Mouse (Mus musculus) olfactory bulb, adult 2 months (tissue): ENCODE measurements around the gene Lef1. TPM values are rescaled to one million over a fixed set of nuclear protein-coding genes. Genes with fewer than 3 reads are reported as not detected.
A peak's percentile ranks its signal among the peaks of the same experiment; 100 is the strongest.

Source experiments
- H3K27ac ChIP-seq: fragments of 200-500 bp; 2 replicates; pipeline ENCODE4 v1.5.1; 2012; ENCODE audit warnings: low read depth, low read length; ENCODE audit not compliant: insufficient read depth
- H3K4me1 ChIP-seq: fragments of 200-500 bp; 2 replicates; pipeline ENCODE4 v1.6.1; 2012; ENCODE audit warnings: low read length; ENCODE audit not compliant: control insufficient read depth, insufficient read depth
- H3K4me3 ChIP-seq: fragments of 200-500 bp; 2 replicates; pipeline ENCODE4 v1.5.1; 2012; ENCODE audit warnings: mild to moderate bottlenecking, low read depth, low read length, moderate library complexity; ENCODE audit not compliant: insufficient read depth
- CTCF ChIP-seq: fragments of 200-500 bp; IDR thresholded peaks from 2 replicates; pipeline ENCODE4 v1.5.1; 2012; ENCODE audit warnings: low read depth, mild to moderate bottlenecking, low read length, moderate library complexity; ENCODE audit not compliant: insufficient read depth
- POLR2A ChIP-seq: fragments of 200-500 bp; IDR thresholded peaks from 2 replicates; pipeline ENCODE4 v1.6.1; 2012; ENCODE audit warnings: mild to moderate bottlenecking, low read depth, low read length, moderate library complexity; ENCODE audit not compliant: insufficient read depth
- WGBS: fragments of 180-500 bp; shearing (Covaris S2); methylation state at CpG from one replicate; pipeline ENCODE4 v1.1.7; 2018; 5-methylcytosine and 5-hydroxymethylcytosine counted together
- polyA plus RNA-seq: library from polyadenylated mRNA; stranded (reverse); fragments of >200 nt; gene quantifications from 2 replicates; pipeline ENCODE4 v1.2.4, GENCODE M21; 2012; ENCODE audit warnings: low replicate concordance; ENCODE audit not compliant: missing spikeins, insufficient read depth, insufficient read length

Gene Lef1
- polyA plus RNA-seq, 1 experiment: 238 TPM

DNA sequence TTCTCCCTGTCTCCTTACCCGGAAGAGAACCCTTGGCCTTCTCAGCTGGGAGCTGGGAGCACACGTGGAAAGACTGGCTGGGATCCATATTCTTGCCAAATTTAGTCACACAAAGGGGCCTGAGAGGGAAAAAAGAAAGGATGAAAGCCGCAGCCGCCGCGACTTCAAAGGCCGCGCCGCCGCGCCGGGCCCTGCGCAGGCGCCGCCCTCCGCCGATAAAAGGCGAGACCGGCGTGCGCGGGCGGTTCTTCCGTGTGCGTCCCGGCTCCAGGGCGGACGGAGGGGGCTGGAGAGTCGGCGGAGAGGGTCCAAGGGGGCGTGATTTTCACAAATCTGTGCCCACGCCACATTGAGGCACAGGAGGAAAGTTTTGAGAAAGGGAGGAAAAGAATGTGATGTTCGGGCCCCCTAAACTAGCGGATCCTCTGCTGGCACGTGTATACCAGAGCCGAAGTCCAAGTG, 4.3 kb upstream of the Lef1 start:
- H3K27ac ChIP-seq: no peak overlapping the region
- 0 out of 2 replicates have a peak, but pooled peaks have one; percentile 1 for TF ChIP-seq CTCF
- no peak for TF ChIP-seq POLR2A
- peak overlapping the region; percentile 13 for H3K4me3 ChIP-seq
- 1% methylated on average over 36 of the region's 36 CpGs for WGBS
- peaks cover 19% of the 10 kb centered on the region for H3K4me1 ChIP-seq

DNA sequence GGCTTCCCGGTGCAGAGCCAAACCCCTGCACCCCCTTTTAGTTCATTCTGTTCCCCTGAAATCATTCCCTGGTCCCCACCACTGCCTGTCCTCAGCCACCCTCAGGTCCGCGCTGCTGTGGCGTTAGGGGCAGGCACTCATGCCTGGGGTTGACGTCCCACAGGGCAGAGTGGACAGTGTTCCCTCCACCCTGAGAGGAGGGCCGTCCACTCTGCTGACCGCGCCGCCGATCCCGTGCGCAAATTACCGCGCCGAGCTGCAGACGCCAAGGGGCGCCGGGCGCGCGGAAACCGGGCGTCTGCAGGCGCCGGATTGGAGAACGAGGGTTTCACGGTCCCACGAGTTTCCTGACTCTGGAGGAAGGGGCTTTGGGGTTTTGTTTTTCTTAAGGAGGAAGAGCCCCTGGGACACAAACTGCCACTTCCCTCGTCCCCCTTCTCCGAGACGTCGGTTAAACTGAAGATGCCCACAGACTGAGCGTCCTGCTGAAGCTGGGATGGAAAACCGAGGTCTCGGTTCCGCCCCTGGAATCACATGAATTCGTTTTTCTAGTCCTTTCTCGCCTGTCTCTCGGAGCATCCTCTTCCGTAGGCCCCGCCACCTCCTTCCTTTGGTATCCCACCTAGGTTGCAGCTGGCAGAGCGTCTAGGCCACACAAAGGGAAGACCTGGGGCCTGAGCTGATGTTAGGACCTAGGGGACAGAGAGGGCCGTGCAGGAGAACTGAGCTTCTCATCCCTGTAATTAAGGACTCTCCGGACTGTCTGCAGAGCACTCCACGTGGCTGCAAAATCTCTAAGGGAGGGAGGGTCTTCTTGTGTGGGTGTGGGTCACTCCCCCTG, 3.6 kb upstream of the Lef1 start:
- peaks cover 26% of the 10 kb centered on the region for H3K4me1 ChIP-seq
- no peak overlapping the region for H3K27ac ChIP-seq
- TF ChIP-seq POLR2A: no peak
- 0 out of 2 replicates have a peak, but pooled peaks have one; percentile 4 for TF ChIP-seq CTCF
- WGBS: 2% methylated on average over 45 of the region's 45 CpGs
- H3K4me3 ChIP-seq: peak overlapping the region; percentile 13; the same call in 1 of the 2 replicates

DNA sequence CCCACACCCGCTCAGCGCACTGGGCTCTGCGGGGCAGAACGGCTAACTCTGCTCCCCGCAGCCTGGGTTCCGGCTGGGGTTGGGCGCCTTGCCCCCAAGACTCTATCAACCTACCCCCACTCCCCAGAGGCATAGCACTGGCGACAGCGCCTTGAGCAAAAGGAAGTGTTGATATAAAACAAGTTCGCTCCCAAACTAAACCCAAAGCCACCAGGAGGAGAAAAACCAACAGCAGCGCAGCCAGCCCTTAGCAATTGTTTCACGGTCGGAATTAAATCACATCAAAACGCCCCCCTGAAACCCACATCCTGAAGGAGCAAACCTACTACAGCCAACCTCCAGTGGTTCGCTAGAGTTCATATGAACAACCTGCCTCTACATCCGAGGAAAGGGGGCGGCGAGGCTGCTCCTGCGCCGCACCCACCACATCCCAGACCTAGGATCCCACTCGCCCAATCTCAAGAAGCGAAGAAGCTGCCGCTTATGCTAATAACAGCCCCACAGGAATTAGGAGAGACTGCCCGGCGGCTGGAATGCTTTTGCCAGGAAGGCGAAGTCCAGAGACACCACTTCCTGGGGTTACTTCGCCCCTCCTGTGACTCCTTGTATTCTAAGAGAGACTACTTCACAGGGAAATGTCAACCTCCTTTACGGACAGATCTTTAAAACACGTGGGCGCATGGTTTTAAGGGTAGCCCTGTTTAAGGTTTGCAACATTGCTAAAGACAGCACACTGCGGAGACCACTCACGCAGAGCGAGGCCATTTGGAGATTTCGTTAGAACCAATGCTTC, 2.8 kb upstream of the Lef1 start:
- Histone ChIP-seq H3K4me3 (no peak overlapping the region), H3K27ac (no peak overlapping the region), H3K4me1 (peaks cover 34% of the 10 kb centered on the region)
- TF ChIP-seq CTCF (no peak), POLR2A (no peak)
- 6% methylated on average over 34 of the region's 34 CpGs for WGBS

DNA sequence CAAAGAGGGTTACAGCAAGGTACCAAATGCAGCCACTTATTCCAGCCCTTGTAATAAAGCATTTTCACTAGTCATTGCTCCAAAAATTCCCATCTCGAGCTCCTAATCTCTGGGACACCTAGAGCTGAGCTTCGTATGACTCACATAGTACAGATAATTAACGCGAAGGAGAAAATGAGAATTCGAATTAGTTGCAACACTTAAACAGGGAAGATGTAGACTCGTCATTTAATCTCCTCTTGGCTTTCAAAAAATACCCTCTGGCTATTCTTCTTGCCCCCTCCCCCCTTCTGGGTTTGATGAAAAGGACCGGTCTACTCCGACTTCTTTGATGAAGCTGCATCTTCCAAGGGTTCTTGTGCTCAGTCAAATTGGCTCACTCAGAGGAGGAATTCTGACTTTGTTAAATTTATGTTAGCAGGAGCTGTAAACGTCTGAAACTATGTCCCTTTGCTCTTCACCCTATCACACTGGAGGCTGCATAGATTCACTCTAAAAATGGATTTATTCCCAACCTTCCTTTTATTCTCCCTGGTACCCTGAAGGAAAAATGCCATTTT, 2.1 kb upstream of the Lef1 start:
- H3K4me3 ChIP-seq: no peak overlapping the region
- no peak overlapping the region for H3K27ac ChIP-seq
- TF ChIP-seq POLR2A: no peak
- TF ChIP-seq CTCF: no peak
- WGBS: 4% methylated on average over 9 of the region's 9 CpGs
- peaks cover 35% of the 10 kb centered on the region for H3K4me1 ChIP-seq

DNA sequence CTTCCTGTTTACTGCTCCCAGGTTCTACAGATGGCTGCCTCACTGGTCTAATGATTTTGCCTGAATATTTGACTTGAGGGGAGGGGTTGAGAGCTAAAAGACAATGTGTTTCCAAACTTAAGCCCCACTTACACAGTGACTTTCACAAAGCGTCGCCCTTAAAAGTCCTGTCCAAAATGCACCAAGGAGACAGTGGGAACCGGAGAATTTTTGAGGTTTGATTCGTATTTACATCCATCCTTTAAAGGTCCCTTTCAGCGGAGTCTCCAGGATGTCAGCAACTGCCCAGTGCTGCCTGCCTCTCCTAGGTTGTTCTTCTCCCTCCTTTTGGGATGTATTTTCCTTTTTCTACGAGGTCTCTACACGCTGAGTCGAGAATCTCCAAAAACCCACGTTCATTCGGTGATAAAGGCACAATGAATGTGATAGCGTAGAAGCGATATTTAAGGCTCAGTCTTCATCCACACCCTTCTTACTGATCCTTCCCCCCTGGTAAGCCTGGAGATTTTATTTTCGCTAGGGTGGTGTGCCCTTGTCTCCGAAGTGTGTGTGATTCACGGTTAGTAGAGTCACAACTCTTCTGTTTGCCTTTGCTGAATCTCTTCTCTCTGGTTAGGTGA, 1.1 kb upstream of the Lef1 start:
- no peak for TF ChIP-seq CTCF
- no peak for TF ChIP-seq POLR2A
- Histone ChIP-seq H3K27ac (no peak overlapping the region), H3K4me3 (no peak overlapping the region), H3K4me1 (peaks cover 35% of the 10 kb centered on the region)
- WGBS: 7% methylated on average over 15 of the region's 15 CpGs

DNA sequence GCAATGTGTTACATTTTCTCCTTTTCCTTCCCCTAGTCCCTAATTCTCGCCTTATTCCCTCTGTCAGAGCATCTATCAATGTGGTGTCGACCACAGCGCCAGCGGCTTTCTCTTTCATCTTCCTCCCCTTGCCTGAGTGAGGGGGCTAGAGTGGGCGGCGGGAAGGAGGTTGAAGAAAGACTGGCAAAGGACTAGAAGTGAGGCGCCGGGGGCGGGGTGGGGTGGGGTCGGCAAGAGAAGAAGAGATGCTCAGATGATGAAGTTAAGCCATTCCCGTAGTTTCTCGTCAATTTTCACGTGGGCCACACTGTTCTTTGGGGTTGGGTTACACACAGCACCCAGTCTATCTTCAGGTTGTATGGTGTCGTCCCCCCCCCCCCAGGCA, 593 bp upstream of the Lef1 start:
- H3K27ac ChIP-seq: no peak overlapping the region
- 3% methylated on average over 14 of the region's 14 CpGs for WGBS
- H3K4me3 ChIP-seq: no peak overlapping the region; the same call in 1 of the 2 replicates
- TF ChIP-seq POLR2A (no peak), CTCF (no peak)
- H3K4me1 ChIP-seq: peaks cover 35% of the 10 kb centered on the region

DNA sequence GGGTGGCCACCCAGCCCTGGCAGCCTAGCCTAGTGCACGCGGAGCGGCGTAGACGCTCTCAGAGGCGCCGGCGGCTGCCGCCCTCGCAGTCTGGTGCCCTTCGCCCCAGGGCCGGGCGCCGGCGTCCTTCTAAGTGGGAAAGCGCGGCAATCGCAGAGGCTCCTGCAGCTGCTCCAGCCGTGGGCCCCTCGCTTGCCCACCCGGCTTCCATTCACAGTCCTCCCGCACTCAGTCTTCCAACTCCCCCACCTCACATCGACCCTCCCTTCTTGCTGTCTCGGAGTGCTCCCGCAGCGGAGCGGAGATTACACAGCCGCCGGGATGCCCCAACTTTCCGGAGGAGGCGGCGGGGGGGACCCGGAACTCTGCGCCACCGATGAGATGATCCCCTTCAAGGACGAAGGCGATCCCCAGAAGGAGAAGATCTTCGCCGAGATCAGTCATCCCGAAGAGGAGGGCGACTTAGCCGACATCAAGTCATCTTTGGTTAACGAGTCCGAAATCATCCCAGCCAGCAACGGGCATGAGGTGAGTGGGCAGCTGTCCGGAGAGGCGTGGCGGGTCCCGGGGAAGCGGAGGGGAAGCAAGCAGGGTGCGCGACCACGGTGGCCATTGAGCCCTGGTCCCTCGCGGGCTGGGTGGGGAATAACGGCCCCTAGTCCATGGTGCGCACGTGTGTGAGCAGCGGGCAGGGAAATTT, 1.0 kb downstream of the Lef1 start:
- under 1% methylated on average over 59 of the region's 59 CpGs for WGBS
- Histone ChIP-seq H3K4me1 (peaks cover 31% of the 10 kb centered on the region), H3K4me3 (peak overlapping the region; percentile 40), H3K27ac (no peak overlapping the region; the same call in 1 of the 2 replicates)
- no peak for TF ChIP-seq CTCF
- no peak for TF ChIP-seq POLR2A
